Mouse (Mus musculus) right cerebral cortex, adult 2 months (tissue): Measurements from ENCODE around the gene Ptk7.

Experiments used
- DNase-seq, 2 experiments: peaks; one replicate each; pipeline ENCODE4 v3.0.0; 2021 to 2022; ENCODE audit warnings: low spot score in 2 of 2

Gene Ptk7

DNA sequence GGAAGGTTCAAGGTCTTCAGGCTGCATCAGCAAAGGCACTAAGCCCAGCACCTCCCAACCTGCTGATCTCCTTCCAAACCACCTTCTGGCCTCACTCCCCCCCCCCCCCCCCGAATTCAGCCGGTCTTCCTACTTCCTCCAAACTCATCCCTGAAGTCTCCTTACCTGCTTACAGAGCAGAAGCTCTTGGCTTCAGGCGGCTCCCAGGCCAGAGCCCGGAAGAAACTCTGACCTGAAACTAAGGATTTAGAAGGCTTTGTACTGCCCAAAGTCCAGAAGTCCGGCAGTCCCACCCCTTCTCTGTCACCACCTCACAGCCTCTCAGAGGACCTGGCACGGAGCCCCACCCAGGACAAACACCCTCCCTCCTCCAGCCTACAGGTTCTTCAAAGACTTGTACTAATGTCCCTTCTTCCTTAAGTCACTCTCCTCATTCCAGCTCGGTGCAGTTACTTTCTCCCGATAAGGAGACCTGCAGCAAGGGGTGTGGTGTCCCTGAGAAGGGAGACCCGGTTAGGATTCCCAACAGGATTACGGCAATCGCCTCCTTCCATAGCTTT, 15.7 kb upstream of the Ptk7 start:
- DNase-seq: no peak

GRCm38 (mm10) chr17:46644152-46644805, 15.0 kb upstream of the Ptk7 start:
- no peak for DNase-seq

DNA sequence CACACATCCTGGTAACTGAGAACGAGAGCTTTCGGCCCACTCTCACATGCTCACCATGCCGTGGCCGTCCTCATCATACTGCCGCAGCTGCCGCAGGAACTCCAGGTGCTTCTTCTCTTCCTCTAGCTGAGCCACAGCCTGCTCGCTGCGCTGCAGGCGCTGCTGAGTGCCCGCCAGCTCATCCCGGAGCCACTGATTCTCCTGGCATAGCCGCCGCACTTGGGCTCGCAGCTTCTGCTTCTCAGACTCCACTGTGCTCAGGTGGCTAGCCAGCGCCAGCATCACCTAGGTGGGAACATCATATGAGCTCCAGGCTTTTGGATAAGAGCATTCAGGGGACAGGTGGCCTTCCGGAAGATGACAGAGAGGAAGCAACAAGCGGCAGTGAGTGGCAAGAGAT, 12.8 kb upstream of the Ptk7 start:
- no peak for DNase-seq

- no peak for DNase-seq
These were observed 10.6 kb upstream of the Ptk7 start for GRCm38 (mm10) chr17:46639929-46640328.

DNA sequence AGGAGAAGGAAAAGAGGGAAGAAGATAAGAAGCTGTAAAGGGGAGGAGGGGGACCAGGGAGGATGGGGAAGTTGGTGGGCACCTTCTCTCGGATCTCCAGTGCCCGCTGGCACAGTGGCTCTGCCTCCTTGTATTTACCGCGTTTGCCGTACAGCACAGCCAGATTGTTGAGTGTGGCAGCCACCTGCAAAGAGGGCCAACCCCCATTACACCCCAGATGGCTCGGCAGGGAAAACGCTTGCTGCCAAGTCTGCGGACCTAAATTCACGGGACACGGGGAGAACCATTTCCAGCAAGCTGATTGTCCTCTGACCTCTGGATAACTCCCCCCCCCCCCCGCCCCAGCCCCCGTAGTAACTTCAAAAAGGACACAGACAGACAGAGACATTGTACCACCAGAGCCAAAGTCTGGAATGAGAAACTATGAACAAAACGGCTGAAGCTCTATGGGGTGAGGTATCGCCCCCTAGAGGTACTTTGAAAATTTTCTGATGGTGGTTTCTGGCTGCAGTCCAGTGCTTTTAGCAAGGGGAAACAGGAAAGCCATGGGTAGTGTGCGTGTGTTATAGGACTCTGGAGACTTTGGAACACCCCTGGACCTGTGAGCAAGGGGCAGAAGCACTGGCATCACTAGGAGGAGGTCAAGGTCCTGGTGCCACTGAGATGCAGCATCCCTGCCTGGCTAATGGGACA, 7.7 kb upstream of the Ptk7 start:
- peak; percentile 72 to 74 for DNase-seq

- no peak for DNase-seq
These were observed 559 bp upstream of the Ptk7 start for GRCm38 (mm10) chr17:46629685-46630441.

- DNase-seq: no peak
These were observed 873 bp downstream of the Ptk7 start for GRCm38 (mm10) chr17:46628471-46628790.

- DNase-seq: no peak
These were observed 1.9 kb downstream of the Ptk7 start for GRCm38 (mm10) chr17:46627409-46627808.

DNA sequence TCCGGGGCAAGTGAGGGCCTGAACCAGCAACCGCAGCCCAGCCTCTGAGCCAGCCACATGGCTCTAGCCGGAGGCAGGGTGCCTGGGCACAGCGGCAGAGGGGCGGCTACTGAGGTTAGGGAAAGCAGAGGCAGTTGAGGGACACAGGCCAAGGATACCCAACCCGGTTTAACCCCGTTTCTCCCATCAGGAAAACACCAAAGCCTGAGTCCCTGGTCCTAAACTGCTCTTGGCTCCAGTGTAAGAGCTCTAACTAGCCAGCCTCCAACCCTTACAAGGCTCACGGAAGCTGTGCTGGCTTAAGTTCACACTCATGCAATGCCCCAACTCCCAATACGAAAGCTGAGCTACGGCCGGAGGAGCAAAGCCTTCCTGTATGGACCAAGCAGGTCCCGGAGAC, 4.7 kb downstream of the Ptk7 start:
- no peak for DNase-seq

GRCm38 (mm10) chr17:46623819-46624557, 5.3 kb downstream of the Ptk7 start:
- no peak for DNase-seq

- no peak for DNase-seq
These were observed 7.0 kb downstream of the Ptk7 start for GRCm38 (mm10) chr17:46622269-46622668.

GRCm38 (mm10) chr17:46621324-46621723, 8.0 kb downstream of the Ptk7 start:
- DNase-seq: peak; percentile 58 to 59

DNA sequence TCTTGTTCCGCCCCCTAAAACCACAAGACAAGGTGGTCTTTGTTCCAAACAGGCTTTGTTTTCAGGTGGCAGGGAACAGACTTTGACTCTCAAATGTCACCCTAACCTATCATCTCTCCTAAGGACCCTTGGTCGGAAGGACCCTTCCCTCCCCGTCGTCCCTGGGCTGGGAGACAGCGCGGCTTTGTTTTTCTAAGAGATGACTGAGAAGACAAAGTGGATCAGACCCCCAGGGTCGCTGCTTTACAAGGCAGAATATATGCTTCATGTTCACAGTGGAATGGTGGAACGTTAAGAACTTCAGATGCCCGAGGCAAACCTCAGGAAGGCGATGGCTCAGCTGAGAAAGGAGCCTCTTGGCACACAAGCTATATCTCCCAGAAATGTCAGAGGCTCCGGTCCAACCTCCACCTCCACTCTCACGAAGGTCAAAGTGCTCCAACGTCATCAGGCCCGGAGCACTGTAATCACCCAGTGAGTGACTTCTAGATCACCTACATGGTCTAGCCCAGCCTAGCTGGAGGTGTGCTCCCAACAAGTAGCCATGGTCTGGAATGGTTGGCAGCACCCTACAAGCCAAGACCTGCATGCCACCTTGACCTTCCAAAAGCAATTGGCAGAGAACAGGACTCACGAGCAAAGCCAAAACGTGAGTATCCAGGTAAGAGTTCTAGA, 9.5 kb downstream of the Ptk7 start:
- no peak for DNase-seq

- DNase-seq: no peak
These were observed 10.3 kb downstream of the Ptk7 start for GRCm38 (mm10) chr17:46618769-46619682.

- no peak for DNase-seq
These were observed 10.9 kb downstream of the Ptk7 start for GRCm38 (mm10) chr17:46618394-46618768.

- DNase-seq: no peak
These were observed 11.5 kb downstream of the Ptk7 start for GRCm38 (mm10) chr17:46617799-46618198.

DNA sequence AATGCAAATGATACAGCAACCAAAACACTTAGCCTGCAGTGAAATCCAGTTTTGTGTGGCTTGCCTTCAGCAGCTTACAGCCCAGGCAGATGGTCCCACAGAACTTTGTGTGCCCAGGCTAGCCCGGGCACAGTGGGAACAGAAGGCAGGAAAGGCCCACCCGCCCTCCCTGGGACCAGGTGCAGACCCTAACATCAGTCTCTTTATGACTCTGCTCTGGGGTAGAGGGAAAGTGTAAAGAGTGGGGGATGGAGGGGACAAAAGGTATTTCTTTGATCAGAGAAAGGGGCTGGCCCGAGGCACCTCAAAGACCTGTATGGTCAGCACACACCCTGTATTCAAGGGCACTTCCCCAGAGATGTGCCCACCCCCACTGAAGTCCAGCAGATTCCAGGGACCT, 16.1 kb downstream of the Ptk7 start:
- no peak for DNase-seq

- DNase-seq: no peak
These were observed 16.5 kb downstream of the Ptk7 start for GRCm38 (mm10) chr17:46612820-46613219.

GRCm38 (mm10) chr17:46612189-46612588, 17.1 kb downstream of the Ptk7 start:
- DNase-seq: no peak

GRCm38 (mm10) chr17:46611316-46611715, 18.0 kb downstream of the Ptk7 start:
- DNase-seq: no peak
